Mouse (Mus musculus) kidney, adult 18-20 months (tissue): ENCODE data around the gene Ttll11.

Source experiments
- DNase-seq: peaks from one replicate; pipeline ENCODE4 v3.0.0; 2021

The Ttll11 gene

DNA sequence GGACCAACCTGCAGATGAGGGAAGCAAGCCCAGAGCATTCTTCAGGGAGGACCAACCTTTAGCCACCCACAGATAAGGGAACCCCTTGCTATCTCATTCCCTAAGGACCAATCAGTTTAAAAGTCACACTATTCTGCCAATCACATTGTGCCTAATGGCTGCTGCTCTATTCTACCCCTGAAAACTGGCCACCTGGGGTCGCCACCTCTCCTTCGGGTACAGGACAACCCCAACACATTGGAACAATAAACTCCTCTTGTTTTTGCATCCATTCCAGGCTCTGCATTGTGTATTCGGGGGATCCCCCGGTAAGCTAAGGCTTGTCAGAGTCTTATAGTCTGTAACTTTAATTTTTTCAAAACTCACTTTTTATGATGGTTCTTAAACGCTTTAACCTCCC lies 218.3 kb downstream of the Ttll11 start:
- DNase-seq: no peak

DNA sequence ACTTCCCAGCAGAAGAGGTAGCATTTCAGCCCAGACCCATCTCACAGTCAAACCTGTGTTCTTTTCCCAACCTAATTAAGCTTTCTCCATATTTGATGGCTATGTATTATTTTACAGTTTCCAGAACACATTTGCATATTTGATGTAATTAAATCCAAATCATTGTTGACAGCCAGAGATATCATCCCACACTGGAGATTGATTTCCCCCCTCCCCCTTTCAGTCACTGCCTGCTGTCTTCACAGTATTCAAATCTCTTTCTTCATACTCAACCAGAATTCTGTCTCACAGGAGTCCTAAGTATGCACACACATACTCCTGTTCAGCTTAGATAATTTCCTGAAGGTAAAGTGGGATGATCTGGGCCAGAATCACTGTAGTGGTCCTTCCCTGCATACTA lies 218.8 kb downstream of the Ttll11 start:
- DNase-seq: no peak

DNA sequence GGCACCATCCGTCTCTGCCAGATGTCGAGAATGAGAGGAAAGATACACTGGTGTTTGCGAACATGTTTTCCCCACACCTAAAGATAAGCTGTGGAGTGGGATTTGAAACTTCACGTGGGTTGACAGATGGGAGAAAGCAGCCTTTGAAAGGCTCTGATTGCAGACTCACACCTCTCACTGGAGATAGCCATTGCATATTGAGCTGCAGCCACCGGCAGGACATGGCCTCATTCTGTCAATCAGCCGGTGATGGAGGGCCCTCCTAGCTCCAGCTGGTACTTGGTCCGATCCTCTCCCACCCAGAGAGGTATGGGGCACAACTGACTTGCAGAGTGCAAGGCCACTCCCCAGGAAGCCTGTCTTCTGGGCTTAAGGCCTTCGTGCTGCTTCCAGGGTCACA lies 219.4 kb downstream of the Ttll11 start:
- DNase-seq: no peak

DNA sequence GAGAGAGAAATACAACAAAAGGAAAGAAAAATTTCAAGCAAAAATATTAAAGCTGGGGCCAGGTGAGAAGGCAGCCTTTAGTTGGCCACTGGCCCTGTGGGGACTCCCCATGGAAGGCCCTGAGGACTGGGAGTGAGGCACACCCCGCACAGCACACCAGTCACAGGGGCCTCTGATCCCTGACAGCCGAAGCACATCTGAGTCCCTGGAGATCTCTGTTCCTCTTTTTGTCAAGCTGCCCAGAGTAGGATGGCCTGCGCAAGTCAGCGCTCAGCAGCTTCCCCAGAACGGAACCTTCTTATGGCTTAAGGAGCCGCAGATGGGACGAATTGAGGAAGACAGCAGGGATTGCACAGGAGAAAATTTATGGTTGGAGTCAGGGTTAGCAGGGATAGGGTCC lies 223.2 kb downstream of the Ttll11 start:
- no peak for DNase-seq

DNA sequence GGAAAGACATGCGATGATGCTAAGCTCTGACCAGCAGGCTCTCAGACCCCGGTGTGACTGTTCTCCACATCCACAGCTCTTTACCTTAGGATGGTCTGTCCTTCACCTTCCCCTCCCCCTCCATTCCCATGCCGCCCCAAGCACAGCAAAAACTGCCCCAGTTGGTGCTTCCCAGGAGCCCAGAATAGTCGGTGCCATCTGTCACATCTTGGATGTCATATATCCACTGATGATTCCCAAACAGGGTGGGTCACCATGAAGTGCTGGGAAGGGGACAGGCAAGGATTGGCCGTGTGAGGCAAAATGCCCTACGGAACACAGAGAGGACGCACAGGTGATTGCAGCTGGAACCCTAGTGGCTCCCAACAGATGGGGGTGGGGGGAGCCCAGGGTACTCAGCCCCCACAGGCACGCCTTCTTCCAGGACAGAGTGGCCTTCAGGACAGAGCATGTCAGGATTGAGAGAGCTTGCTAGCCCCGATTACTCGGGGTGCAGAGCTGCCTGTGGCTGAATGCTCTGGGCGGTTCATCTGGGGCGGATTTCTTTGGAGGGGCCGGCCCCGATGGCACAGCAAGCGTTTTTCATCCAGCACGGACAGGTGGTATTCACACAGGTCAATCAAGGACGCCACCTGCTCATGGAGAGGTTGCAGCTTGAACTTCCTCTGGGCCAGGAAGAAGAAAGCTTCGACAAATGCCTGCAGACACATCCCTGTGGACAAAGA lies 227.8 kb downstream of the Ttll11 start:
- DNase-seq: no peak

DNA sequence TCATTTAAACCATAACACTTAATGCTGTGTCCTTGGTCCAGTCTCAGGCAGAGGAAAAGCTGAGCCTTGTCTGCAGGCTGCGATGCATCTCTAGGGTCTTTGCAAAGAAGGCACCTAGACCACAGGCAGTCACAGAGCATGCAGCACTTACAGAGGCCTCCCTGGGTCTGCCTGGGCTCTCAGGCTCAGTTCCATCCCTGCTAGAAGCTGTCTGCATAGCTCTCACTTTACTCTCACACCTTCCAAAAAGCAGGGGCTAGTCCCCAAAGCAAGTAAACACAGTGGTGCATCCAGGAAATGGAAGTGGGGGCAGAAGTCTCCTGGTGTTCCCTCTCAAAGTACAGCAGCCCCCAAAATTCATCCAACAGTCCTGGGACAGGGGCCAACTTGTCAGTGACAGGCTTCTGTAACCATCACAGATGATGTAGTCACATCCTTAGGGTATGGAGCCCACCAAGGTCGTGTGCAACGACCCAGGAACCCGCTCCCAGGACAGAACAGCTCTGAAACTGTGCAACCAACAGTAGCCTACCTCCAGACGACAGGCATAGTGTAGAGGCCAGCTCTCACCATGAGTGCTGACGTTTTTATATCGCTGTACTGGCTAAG lies 229.1 kb downstream of the Ttll11 start:
- no peak for DNase-seq

DNA sequence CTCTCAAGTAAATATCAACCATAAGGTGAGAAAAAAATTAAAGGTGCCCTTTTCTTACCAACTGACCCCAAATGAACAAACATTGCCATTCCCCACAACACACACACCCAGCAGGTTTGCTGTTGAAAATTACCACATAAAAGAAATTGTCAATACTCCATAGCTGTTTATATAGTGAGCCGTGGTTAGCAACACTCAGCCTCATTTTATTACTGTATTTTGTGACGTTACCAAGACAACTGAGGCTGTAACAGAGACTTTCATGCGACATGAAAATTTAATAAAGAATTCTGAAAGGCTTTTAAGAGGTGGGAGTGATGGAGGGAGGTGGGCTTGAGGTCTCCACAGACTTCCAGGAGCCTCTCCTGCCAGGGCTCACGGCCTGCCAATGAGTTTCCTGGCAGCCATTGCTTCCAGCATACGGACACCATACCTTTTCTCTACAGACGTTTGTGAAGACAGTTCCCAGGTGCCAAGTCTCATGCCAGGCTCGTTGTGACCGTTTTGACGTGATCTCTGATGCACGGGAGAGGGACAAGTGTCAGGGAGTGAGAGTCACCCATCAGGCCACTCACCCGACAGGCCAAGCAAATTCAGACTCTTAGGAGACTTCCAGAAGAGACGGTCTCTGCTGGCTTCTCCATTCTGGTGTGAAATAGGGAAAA lies 232.2 kb downstream of the Ttll11 start:
- DNase-seq: no peak

DNA sequence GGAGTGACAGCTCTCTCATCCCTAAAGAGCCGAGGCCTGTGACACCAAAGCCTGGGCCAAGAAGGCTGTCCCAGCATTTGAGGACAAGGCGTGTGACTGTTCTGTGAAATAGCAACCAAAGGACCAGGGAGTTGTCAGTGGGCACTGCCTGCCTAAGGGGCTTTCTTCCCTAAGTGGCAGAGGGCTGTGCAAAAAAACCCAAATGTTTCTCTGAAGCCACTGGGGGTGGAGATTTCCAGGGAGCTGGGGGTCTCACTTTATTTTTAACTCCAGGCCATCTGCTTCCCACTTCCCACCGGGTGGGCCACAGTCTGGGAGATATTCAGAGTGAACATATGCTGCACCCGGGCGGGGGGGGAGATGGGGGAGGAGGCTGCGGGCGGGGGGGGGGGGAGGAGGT lies 233.1 kb downstream of the Ttll11 start:
- no peak for DNase-seq

DNA sequence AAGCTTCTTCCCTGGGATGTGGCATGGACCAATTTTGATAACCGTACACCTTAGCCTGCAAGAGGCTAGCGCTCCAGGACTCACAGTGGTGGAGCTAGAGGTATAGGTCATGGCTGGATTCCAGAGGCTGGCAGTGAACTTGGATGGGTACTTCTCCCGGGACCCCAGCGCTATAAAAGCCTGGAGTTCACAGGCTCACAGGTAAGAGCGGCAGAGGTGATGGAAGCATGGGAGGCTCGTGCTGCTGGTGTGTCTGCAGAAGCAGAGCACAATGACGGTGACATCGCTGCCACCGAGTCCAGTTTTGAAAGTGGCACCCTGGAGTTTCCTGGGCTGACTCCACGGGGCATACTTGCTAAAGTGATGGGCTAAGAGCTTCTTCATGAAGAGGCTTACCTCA lies 233.8 kb downstream of the Ttll11 start:
- no peak for DNase-seq

DNA sequence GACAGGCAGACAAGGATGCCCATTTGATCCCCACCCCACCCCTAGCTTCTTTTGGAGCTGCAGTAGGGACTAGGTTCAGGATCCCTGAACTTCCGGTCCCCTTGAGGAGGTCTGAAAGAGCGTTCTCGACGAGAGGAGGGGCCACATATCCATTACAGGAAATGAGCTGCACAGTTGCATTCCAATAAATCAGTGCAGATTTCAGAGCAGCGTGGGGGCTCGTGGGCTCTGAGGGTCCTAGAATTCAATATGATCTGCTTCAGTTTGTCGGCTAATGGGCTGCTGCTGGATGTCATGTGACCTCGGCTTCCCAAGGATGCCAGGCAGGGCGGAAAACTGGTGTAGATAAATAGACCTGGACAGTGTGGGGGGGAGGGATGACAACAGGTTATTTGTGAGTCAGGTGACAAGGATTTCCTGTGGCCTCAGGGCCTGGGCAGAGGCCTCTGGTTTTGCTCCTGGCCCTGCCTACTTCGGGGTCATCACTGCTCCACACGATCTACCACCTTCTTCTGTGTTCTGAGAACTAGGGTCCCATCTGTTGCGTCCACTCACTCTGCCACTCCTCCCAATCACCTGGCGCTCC lies 240.0 kb downstream of the Ttll11 start:
- DNase-seq: no peak

DNA sequence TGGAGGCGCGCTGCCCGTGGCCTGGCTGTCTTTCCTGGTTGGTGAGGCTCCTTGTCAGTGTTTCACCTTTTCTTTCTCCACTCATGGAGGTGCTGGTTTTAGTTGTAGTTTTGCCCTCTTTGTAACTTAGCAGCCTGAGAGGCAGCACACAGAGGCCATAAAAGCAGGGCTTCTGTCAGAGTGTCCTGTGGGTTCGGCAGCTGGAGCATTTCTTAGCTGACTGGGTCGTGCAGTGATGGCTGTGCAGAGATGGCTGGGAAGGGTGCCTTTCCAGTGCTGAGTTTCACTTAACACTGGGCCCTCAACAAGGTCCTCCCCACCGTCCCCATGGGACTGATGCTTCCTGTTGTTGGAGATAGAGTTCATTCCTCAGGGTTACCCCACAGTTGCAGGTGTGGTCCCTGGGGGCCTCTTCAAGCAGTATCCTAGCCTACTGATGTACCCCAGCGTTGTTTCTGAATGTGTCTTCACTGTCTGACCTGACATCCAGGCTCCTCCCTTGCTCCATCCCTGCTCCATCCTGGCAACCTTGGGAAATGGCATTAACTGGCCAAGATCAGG lies 242.2 kb downstream of the Ttll11 start:
- DNase-seq: no peak

DNA sequence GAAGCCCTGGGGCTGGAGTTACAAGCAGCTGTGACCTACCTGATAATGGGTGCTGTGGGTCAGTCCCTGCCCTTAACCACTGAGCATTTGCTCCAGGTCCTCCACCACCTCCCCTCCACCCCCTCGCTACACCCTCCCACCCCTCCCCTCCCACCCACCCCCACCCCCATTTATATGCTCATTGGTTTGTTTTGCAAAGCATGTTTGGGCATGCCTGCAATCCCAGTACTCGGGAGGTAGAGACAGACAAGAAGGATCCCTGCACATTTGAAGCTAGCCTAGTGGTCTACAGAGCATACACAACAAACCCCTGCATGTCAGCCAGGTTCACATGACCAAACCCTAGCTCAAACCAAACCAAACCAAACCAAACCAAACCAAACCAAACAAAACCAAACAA lies 243.7 kb downstream of the Ttll11 start:
- no peak for DNase-seq

DNA sequence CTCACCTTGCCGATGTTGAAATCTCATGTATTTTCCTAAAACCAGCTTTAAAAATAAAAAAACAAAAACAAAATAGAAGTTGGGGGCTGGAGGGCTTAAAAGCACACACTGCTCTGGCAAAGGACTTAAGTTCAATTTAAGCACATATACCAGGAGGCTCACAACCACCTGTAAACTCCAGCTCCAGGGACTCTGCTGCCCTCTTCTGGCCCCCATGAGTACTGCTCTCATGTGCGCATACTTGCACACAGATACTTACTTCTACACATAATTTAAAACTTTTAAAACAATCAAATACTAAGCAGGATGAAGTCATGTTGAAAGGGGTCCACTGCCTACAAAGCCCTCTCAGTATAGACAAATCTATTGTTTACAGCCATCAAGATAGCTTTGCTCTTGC lies 244.7 kb downstream of the Ttll11 start:
- no peak for DNase-seq

DNA sequence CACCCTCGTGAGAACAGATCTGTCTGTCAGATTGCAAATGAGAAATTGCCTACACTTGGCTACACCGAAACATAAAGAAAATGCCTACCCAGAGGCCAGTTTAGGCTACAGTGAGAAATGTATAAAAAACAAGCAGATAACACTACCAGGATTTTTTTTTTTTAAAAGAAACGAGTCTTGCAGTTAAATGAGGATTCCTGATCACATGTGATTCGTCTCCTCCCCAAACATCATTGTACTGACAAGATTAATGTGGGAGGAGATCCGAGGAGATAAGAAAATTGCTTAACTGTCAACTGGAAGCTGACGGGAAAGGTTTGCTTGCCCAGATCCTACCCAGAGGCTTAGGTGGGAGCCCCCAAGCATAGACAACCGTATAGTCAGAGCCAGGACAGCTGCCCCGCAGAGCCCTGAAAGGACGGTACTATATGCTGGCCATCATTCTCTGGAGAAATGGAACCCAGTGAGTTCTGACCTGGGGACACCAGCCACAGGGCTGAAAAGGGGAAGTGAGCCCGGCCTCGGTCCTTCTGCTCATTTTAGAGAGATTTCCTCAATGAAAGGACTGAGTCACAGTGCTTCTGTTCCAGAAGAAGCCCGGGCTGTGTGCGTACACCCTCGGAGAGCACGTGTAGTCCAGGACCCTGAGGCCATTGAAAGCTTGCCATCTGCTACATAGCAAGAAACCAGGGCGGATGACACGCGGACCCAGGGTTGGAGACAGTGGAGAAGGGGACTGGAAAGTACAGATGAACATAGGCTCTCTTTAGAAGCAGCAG lies 247.9 kb downstream of the Ttll11 start:
- DNase-seq: no peak

DNA sequence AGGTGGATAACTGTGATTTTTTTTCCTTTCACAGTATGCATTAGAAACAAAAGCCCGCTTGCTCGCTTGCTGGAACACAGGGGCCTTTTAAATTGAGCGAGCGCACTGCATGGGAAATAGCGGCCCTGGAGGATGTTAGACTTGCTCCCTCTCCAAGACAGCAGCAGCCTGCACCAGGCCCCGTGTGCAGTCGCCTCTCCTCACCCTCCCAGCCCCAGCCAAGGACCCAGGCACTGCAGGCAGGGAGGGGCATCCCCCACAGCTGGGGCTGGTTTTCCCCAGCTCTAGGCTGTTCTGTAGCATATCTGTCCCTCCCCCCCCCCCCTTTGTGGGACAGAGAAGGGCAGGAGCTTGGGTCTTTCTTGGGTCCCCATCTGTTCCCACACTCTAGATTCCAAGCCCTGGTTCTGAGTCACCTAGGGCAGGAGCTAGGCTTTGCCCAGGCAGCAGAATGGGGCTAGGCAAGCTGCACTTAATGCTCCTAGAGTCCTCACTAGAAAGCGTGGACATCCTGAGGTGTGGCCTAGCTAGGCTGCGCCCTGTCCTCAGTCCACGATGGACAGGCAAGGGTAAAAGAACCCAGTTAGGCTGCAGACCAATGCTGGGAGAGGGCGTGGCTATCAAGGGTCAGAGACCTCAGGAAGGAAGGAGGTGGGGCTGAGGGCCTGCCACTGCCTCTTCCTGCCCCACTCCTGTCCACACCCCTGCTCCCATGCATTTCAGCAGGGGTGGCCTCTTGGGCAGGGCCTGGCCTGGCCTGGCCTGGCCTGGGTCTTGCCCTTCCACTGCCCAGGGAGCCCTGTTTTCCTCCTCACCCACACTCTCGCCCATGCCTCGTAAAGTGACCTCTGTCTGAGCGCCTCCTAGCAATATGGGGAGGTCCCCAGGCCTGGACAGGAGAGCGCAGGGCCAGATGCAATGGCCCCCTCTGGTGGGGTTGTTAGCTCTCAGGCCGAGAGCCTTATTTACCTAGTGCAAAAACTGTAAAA lies 250.3 kb downstream of the Ttll11 start:
- peak; percentile 66 for DNase-seq

DNA sequence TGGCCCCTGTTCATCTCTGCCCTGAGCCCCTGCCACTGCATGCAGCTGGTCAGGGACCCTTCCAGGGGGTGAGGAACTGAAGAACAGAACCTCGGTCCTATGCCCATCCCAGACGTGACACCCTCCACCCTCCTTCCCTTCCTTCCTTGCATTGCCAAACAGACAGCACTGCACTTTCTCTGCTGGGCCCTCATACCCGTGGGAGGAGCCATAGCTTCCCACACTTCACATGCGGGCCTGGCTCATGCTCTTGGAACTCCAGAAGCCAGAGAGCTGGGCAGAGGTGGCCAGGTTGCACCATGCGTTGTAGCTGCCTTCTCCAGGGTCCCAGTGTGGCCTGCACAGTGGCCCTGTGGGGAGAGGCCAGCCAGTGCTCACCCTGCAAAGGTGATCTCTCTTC lies 251.1 kb downstream of the Ttll11 start:
- DNase-seq: no peak

DNA sequence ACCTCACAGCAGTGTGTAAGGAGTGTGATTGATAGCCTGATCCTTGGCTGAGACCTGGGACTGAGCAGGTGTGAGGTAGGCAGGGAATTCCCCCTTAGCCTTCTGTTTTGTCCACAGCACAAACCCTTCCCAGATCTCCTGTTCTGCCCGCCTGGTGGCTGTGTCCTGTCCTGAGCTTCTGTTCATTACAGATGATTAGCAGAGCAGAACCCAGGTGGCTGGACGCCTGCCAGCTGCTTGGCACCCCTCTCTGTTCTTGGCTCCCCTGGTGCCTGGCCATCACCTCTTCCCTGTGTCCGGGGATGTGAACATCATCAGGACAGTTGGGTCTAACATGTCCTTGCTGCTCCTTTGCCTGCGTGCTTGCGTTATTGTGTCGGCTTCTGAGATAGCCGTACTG lies 256.0 kb downstream of the Ttll11 start:
- DNase-seq: peak; percentile 54

DNA sequence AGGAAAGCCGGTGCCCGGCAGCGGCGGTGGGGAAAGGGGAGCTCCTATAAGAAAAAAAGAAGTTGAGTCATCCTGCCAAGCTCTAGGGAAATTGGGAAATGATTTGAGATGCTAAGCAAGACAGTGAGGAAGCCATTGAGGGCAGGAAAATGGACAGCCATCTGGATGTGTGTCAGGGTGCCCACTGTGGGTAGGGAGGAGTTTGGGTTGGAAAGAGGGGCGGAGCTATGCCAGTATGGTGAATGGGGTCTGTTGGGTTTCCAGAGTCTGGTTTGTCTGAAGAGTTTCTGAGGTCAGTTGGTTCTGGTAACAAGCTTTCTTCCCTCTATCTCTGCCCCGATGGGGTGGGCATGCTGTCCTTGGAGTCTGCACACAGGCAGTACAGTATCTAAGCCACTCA lies 256.4 kb downstream of the Ttll11 start:
- no peak for DNase-seq

DNA sequence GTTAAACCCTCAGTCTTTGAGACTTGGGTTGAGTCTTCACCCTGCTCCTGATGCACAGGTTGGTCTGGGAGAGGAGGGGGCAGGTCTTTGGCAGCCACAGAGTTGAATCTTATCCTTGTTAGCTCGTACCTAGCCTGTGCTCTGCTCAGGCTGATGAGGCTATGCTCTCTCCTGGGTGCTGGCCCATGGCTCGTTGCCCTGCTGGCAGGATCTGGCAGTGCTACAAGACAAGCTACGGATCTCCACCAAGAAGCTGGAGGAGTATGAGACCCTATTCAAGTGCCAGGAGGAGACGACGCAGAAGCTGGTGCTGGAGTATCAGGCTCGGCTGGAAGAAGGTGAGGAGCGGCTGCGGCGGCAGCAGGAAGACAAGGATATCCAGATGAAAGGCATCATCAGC lies 256.9 kb downstream of the Ttll11 start:
- no peak for DNase-seq

DNA sequence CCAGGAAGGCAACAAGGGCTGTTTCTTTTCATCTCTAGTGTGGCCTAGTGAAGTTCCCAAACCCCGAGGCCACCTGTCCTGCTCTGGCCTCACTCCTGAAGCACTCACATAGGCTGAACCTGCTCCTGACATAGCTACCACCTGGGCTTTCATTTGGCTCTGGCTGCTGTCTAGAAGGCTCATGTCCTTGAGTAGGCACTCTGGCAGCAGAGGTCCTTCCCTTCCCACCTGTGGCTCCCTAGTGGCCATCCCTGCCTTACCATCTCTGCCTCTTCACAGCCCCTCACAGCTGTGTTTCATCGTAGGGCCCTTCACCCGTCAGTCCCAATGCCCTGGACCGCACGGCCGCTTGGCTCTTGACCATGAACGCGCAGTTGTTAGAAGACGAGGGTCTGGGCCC lies 258.8 kb downstream of the Ttll11 start:
- DNase-seq: no peak

DNA sequence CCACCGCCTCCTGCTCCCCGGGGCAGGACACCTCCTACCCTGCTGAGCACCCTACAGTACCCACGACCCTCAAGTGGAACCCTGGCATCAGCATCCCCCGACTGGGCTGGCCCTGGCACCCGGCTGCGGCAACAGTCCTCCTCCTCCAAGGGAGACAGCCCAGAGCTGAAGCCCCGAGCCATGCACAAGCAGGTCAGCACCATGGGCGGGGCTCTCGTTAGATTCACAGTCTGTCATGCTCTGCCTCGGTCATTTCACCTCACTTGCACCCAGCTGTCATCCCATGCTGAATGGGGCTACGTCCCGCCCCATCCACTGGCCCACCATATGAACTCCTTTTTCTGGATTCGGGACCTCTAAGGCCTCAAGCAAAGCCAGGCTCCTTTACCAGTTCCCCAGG lies 259.2 kb downstream of the Ttll11 start:
- DNase-seq: no peak

DNA sequence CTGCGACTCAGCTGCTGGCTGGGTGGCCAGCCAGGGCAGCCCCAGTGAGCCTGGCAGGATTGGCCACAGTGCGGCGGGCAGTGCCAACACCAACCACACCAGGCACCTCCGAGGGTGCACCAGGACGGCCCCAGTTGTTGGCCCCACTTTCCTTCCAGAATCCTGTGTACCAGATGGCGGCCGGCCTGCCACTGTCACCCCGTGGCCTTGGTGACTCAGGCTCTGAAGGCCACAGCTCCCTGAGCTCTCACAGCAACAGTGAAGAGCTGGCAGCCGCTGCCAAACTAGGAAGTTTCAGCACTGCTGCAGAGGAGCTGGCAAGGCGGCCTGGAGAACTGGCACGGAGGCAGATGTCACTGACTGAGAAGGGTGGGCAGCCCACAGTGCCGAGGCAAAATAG lies 259.6 kb downstream of the Ttll11 start:
- DNase-seq: no peak
